Mouse (Mus musculus): Measurements from ENCODE around the gene Sp2.

Gene Sp2

DNA sequence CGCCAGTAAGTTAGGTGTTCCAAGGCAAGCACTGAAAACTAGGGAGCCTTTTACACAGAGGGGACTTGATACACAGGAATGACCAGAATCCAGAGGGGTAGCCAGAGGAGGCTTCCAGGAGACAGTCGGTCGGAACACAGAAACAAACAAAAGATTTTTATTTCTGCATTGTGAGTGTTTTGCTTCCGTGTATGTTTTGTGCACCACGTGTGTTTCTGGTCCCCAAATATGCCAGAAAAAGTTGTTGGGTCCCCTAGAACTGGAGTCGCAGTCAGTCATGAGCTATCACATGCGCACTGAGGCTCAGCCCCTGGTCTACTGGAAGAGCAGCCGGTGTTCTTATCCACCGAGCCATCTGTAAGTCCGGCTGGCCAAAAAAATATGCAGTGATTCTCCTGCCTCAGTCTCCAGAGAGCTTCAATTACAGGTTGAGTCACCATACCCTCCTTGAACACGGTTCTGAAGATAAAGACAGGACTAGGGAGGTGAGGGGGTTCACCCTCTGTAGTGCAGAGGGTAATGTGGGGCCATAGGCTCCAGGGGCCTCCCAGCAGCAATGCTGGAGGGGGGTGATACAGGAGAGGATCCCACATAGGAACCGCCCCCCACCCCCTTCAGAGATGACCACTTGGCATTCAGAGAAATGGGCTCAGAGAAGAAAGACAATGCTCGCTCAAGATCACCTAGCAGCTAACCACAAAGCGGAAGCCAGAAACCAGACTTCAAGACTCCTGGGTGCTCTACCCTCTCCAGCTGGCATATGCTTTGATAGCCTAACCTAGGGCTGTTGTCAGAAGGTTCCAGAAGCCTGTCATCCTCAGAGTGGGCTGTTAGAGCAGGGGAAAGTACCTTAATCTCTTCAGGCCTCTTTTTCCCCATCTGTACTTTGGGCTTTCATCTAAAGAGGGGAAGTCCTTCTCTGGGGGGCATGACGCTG, 13.3 kb upstream of the Sp2 start:
- no peak for DNase-seq (ENCODE audit: low spot score)

DNA sequence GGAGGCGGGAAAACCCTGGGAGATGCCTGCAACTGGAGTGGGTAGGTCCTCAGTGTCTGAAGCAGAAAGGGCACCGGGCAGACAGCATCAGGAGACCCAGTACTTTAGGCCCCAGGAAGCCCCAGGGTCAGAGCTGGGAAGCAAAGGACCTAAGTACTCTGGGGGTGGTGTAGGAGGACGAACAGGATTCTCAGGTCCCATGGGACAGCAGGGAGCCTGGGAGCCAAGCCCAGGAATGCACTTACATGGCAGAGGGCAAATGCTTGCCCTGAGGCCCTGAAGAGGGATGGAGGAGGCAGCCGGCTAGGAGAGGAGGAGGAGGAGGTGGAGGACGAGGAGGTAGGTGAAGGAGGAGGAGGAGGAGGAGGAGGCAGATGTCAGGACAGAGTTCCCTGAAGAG, 12.3 kb upstream of the Sp2 start:
- no peak for DNase-seq (ENCODE audit: low spot score)

- DNase-seq (ENCODE audit: low spot score): peak; percentile 45
Observed at GRCm38 (mm10) chr11:96992722-96993311, 10.1 kb upstream of the Sp2 start.

GRCm38 (mm10) chr11:96991501-96991900, 8.7 kb upstream of the Sp2 start:
- no peak for DNase-seq (ENCODE audit: low spot score)

GRCm38 (mm10) chr11:96987873-96988655, 5.3 kb upstream of the Sp2 start:
- DNase-seq (ENCODE audit: low spot score): peak; percentile 27

- no peak for DNase-seq (ENCODE audit: low spot score)
Observed at GRCm38 (mm10) chr11:96986463-96986862, 3.7 kb upstream of the Sp2 start.

DNA sequence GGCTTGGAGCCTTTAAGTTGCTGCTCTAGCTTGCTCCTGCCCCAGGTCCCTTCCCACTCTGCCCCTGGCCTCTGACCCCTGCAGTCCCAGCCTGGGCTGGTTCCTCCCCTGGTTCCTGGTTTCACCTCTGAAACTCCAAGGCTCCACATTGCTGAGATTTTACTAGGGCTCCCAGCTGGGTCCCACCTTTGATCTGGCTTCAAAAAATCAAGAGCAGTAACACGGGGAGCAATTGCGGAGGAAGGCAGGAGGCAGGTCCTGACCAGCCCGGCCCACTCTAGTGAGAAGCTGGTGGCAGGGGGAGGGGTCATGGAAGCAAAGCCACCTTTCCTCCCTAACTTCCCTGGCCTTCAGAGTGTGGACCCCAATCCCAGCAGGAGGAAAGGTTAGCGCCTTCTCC, 2.1 kb upstream of the Sp2 start:
- DNase-seq (ENCODE audit: low spot score): no peak

DNA sequence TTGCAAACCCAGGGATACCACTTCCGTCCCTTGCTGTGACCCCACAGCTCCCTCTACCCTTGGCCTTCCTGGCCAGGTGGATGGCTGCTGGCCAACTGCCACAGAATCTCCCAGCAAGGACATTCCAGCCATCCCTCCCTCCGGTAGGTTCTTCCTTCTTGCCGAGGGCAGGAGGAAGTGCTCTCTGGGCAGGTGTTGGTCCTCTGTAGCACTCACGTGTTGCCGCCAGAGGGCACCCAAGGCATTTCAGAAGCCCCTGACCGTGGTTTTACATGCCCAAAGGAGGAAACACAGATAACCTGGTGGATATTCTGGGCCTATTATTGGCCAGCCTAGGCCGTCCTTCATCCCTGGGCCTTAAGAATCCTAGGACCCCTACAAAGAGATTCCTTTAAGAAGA, 404 bp downstream of the Sp2 start:
- peak; percentile 80 for DNase-seq (ENCODE audit: low spot score)

DNA sequence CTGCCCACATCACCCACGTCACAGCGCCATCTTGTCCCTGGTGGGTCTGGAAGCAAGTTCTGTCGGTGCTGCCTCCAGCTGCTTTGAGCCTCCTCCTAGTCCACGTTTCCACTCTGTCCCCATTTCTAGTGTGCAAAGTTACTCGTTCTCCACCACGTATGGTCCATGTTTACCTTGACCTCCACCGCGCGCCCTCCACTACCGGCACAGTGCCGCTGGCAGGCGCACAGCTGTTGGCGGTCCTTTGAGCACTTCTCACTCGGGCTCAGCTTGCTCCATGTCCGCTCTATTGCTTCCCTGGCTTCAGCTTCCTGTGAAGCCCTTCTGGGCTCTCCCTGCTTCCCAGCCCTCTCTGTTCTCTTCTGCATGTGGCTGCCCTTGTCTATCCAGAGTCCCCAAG, 1.3 kb downstream of the Sp2 start:
- no peak for DNase-seq (ENCODE audit: low spot score)

DNA sequence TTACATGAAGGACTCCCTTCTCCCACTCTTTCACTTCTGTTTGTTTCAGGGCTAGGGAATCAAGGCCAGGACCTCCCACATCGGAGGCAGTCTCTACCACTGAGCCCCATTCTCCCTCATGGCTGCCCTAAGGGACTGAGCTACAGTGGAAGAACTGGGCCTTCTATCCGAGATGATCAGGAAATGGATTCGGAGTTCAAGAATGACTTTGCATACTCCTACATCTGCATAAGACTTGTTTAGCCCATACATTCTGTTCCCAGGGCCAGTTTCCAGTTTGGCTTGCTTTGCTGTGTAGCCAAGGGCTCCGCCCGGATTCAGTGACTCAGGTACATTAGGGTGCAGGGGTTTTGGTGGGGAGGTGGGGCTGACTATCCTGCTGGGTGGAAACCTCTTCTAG, 2.7 kb downstream of the Sp2 start:
- no peak for DNase-seq (ENCODE audit: low spot score)

- DNase-seq (ENCODE audit: low spot score): no peak
Observed at GRCm38 (mm10) chr11:96979329-96979728, 3.4 kb downstream of the Sp2 start.

DNA sequence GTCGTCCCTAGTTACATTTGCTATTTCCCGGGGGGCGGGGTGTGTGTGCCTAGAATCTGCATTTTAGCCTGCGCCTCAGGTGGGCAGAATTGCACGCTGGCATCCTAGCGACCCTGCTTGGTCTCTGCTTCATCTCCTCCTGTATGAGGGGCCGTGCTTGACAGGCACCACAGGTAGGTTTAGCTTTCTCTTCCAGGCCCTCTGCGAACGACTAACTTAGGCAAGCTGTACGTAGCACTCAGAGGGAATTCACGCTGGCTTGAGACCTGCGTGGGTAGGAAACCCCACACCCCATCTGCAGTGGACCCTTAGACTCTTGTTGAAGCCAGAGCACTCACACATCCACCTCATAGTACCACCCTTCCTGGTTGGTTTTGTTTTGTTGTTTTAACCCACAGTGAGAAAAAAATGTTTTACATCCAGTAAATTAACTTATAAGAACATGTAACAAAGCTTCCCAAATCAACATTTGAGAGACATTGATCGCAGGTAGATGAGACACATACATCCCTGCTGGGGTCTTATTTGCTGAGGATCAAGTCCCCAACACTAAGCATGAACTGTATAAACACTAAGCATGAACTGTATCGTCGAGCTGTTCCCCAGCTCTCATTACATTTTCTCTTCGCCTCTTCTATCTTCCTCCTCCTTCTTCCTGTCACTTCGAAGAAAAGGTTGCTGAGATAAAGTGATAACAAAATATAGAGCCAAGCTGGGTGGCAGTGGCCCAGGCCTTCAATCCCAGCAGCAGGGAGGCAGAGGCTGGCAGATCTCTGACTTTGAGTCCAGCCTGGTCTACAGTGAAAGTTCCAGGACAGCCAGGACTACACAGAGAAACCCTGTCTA, 4.1 kb downstream of the Sp2 start:
- DNase-seq (ENCODE audit: low spot score): no peak

DNA sequence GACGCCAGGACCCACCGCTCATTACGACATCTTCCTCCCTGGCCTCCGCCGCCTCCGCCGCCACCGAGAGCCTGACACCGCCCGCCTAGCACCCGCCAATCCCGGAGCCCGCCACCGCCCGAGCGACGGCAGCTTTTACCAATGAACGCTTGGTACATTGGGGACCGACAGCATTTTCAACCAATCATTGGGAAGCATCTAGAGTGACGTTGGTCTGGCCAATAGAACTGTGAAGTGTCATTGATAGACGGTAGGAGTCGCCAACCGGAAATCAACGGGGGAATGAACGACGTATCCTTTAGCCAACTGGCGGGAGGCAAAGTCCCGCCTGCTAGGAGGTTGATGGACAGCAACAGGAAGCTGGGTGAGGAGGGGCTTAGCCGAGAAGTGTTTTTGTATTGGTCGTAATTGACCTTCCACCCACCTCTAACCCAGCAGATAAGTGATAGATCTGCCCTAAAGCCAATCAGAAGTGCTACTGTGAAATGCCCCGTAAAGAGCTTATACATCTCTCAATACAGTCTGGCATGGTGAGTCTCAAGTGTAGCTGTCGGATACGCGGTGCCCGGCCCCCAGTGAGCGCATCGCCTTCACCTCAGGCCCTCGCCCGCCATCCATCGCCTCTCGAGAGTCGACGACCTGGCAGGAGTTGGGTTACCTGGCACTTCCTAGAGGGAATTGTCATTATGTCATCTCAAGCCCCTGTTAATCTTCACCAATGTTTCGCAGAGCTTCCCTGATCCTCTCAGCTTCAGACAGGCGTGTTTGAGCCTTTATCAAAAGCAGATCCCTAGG, 5.0 kb downstream of the Sp2 start:
- peak; percentile 100 for DNase-seq (ENCODE audit: low spot score)

DNA sequence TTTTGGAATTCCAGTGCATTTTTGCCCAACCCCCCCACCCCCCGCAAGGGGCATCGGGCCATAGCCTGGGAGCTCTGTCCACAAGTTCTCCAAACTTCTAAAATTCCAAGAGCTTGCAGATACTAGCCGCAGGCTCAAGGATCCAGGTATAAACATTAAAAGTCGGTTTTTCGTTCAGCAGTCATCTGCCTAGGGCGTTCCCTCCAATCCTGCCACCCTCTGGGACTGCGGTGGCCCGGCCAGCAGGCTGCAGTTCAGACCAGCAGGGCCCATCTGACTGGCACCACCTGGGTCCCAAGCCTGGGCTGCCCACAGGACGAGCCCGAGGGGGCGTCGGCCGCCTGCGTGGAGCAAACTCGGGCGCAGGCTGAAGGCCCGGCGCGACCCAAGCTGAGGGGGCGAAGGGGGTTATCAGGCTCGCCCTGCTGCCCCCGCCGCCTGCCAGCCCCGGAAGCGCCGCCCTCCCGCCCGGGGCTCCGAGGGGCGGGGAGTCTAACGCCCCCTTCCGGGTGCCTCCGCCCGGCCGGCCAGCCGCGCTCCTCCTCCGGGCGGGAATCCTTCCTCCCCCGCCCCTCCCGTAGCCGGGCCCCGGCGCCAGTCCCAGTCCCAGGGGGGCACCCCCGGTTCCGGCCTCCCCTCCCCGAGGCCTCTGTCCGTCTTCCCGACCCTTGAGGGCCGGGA, 5.7 kb downstream of the Sp2 start:
- peak; percentile 89 for DNase-seq (ENCODE audit: low spot score)

- DNase-seq (ENCODE audit: low spot score): no peak
Observed at GRCm38 (mm10) chr11:96976379-96976687, 6.4 kb downstream of the Sp2 start.

DNA sequence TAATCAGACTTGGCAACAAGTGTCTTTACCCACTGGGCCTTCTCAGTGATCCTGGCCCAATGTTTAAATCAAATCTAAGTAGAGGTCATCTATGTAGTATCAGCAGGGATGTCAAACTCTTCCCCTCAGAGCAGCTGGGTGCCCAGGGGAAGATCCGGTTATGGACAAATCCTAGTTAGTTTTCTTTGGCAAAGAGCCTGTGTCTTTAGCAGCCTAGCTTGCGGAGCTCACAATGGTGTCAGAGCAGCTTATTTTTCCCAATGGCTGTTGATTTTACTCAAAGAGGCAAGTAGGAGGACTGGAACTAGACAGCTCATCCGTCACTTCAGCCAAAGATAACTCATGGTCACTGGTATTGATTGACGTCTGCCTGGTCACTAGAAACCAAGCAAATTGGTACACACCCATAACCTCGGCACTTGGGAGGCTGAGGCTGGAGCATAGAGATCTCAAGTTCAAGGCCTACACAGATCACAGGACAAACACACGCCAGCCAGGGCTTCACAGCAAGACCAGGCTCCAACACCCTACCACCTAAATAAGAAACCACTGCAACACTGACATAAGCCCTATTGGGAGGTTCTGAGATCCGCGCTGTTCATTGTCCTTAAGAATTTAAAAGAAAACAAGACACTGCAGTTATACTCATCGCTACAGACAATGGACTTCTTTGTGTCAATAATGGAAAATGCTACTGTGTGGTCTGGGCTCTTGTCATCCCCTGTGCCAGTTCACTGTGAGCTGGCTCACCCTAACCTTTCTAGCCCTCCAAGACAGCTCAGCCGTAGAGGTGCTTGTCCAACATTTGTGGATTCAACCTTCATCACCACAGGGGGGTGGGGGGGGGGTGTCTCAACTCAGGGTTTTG, 7.0 kb downstream of the Sp2 start:
- no peak for DNase-seq (ENCODE audit: low spot score)

DNA sequence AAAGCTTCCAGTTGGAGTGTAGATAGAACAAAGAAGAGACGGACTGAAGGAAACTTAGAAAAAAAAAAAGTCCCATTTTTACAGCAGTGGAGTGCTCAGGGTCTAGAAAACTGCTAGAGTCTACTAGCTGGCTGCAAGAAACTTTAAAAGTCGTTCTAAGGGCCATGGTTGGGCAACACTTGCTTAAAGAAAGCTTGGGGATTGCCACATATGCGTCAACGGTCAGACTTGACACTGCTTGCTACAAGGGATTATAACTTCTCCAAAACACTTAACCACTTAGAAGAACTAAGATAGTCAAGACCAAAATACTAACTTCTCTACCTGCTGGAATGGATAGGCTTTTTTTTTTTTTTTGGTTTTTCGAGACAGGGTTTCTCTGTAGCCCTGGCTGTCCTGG, 7.9 kb downstream of the Sp2 start:
- DNase-seq (ENCODE audit: low spot score): no peak

DNA sequence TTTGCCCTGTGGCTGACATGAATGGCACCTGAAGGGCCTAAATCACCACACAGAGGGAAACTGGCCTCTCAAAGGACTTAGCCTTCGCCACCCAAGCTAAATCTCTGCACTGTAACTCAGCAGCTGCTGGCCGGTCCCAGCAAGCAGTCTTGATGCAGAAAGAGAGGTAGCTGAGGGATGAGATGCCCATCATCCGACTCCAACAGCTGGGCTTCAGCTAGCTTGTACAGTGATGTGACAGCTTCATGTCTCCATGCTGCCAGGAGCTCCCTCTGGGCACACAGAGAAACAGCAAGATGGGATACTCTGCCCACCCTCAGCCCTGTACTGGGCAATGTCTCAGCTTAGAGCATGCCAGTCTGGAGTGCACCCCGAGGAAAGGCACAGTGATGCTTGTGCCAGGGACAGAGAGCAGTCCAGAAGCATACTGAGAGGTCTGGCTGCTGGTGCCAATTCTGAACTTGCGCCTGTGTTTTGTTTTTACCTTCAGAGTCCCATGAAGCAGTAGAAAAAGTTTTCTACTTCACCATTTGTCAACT, 9.3 kb downstream of the Sp2 start:
- DNase-seq (ENCODE audit: low spot score): no peak

GRCm38 (mm10) chr11:96972906-96973305, 9.9 kb downstream of the Sp2 start:
- DNase-seq (ENCODE audit: low spot score): no peak

Data from MN1 (cell line).